Mouse (Mus musculus) liver, embryonic 13.5 days (tissue): ENCODE results near the gene Ust. TPM values are rescaled to one million over a fixed set of nuclear protein-coding genes. Genes with fewer than 3 reads are reported as not detected.
A peak's percentile ranks its signal among the peaks of the same experiment; 100 is the strongest.

ENCODE experiments used
- ATAC-seq: fragments of 200-750 bp; cut with Nextera tagmentation; 2 replicates; pipeline ENCODE4 v1.8.0; 2017; ENCODE audit warnings: low read depth, mild to moderate bottlenecking, moderate number of reproducible peaks, moderate library complexity
- DNase-seq: peaks from one replicate; pipeline ENCODE4 v3.0.0; 2022
- H3K27ac ChIP-seq: fragments of 300-500 bp; sonication (generic); 2 replicates; pipeline ENCODE4 v1.5.1; 2015; ENCODE audit warnings: moderate library complexity, mild to moderate bottlenecking, inconsistent platforms
- H3K27me3 ChIP-seq: fragments of 300-500 bp; sonication (generic); 2 replicates; pipeline ENCODE4 v1.6.1; 2015; ENCODE audit warnings: mild to moderate bottlenecking, inconsistent platforms
- H3K36me3 ChIP-seq: fragments of 300-500 bp; sonication (generic); 2 replicates; pipeline ENCODE4 v1.6.1; 2015; ENCODE audit warnings: mild to moderate bottlenecking, inconsistent platforms
- H3K4me1 ChIP-seq: fragments of 300-500 bp; sonication (generic); replicated peaks from 2 replicates; pipeline ENCODE4 v1.6.1; 2015; ENCODE audit warnings: inconsistent platforms
- H3K4me2 ChIP-seq: fragments of 300-500 bp; sonication (generic); 2 replicates; pipeline ENCODE4 v1.6.1; 2015; ENCODE audit warnings: inconsistent platforms, mild to moderate bottlenecking, moderate library complexity
- H3K4me3 ChIP-seq: fragments of 300-500 bp; sonication (generic); replicated peaks from 2 replicates; pipeline ENCODE4 v1.5.1; 2015; ENCODE audit warnings: mild to moderate bottlenecking, inconsistent platforms
- H3K9ac ChIP-seq: fragments of 300-500 bp; sonication (generic); 2 replicates; pipeline ENCODE4 v1.6.1; 2015; ENCODE audit warnings: mild to moderate bottlenecking, inconsistent platforms
- H3K9me3 ChIP-seq: fragments of 300-500 bp; sonication (generic); replicated peaks from 2 replicates; pipeline ENCODE4 v1.6.1; 2016; ENCODE audit warnings: inconsistent platforms
- WGBS: fragments of 180-500 bp; shearing (Covaris S2); methylation state at CpG from one replicate; pipeline ENCODE4 v1.1.7; 2015; ENCODE audit not compliant: insufficient replicate concordance; 5-methylcytosine and 5-hydroxymethylcytosine counted together
- polyA plus RNA-seq: library from polyadenylated mRNA; unstranded; fragments of >200 nt; fragmentation: Nextera tagmentation; extraction: Ambion mirVana; gene quantifications from 2 replicates; pipeline ENCODE4 v1.2.1, GENCODE M21; 2015

The Ust gene
- polyA plus RNA-seq, 1 experiment from 2014 or later = 0.51 TPM

DNA sequence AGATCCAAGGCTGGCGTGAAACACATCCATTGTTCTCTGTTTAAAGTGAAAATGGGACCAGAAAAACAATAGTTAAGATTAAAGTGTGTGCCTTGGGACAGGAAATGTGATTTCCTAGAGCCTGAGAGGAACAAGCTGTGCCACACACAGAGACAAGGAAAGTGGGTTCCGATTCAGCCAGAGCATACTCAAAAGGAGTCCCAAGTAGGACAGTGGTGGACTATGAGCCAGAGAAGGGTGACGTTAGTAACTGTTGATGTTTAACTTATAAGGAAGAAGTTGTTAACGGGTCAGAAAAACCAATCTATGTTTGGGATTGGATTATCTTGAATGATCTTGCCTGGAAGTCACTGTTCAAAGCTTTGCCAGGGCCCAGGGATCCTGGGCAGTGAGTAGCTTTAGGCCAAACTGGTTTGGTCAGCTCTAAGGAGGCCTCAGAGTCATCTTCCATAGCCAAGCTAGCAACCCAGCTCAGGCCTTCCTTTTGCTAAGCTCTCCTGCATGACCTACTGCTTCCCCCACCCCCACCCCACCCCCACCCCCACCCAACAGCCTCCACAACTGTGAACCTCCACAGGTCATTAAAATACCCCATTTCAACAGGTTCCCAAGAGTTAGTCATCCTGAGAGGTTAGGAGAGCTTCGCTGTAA is 329.2 kb downstream of the Ust start:
- no peaks in the 10 kb centered on the region for H3K27me3 ChIP-seq
- no peak for DNase-seq
- H3K9me3 ChIP-seq = no peaks in the 10 kb centered on the region
- H3K9ac ChIP-seq = no peak overlapping the region
- no peak overlapping the region for H3K4me3 ChIP-seq
- 58% methylated on average over 5 of the region's 5 CpGs for WGBS
- H3K4me2 ChIP-seq = no peak overlapping the region
- H3K4me1 ChIP-seq = no peaks in the 10 kb centered on the region
- no peak for ATAC-seq
- no peaks in the 10 kb centered on the region for H3K36me3 ChIP-seq
- no peak overlapping the region for H3K27ac ChIP-seq

DNA sequence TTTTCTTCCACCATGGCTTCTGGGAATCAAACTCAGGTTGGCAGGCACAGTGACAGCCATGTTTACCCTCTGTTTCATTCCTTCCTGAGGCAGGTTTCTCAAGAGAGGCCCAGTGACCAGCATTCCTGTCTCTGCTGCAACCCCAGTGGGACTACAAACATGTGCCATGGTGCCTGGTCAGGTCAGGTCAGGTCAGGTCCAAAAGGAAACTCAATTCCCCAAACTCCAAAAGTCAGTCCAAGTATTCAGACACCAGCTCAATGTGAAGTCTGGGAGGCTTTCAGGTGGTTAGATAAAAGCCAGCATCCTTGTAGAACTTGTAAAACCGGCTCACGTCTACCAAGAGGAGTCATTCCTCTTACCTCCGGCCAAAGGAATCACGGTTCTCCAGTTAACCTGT is 333.0 kb downstream of the Ust start:
- WGBS = 71% methylated on average over 4 of the region's 4 CpGs
- no peak overlapping the region for H3K9ac ChIP-seq

DNA sequence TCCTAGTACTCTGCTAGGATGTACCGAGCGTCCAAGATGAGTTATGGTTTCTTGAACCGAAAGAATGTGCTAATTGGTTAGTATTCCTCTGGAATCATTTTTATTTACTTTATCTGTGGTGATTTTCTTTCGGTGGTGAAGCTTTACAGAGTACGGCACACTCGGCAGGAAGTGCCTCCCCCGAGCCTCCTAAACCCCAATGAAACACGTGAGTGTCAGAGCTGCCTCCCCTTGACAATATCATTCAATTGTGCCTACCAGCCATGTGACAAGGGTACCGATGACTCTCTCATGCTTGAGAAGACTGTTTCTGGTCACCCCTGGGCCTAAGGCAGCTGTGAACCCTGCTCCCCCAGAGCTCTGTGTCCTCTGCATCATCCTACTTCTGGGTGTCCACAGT is 333.9 kb downstream of the Ust start:
- Histone ChIP-seq H3K27me3 (no peaks in the 10 kb centered on the region), H3K9me3 (no peaks in the 10 kb centered on the region), H3K9ac (no peak overlapping the region), H3K27ac (no peak overlapping the region), H3K4me3 (no peak overlapping the region), H3K4me1 (no peaks in the 10 kb centered on the region), H3K4me2 (no peak overlapping the region), H3K36me3 (no peaks in the 10 kb centered on the region)
- WGBS = 51% methylated on average over 9 of the region's 9 CpGs
- DNase-seq (no peak), ATAC-seq (no peak)

More for the DNA sequence above, 333.0 kb downstream of the Ust start:
- Histone ChIP-seq H3K4me2 (no peak overlapping the region), H3K4me3 (no peak overlapping the region), H3K4me1 (no peaks in the 10 kb centered on the region), H3K27me3 (no peaks in the 10 kb centered on the region), H3K9me3 (no peaks in the 10 kb centered on the region), H3K36me3 (no peaks in the 10 kb centered on the region), H3K27ac (no peak overlapping the region)
- ATAC-seq (no peak), DNase-seq (no peak)

GRCm38 (mm10) chr10:8183171-8183570 is 335.5 kb downstream of the Ust start:
- no peaks in the 10 kb centered on the region for H3K36me3 ChIP-seq
- DNase-seq = no peak
- no peaks in the 10 kb centered on the region for H3K4me1 ChIP-seq
- H3K9ac ChIP-seq = no peak overlapping the region
- no peak for ATAC-seq
- no peaks in the 10 kb centered on the region for H3K27me3 ChIP-seq
- H3K9me3 ChIP-seq = no peaks in the 10 kb centered on the region
- H3K4me3 ChIP-seq = no peak overlapping the region
- WGBS = 72% methylated on average over 7 of the region's 7 CpGs
- no peak overlapping the region for H3K27ac ChIP-seq
- H3K4me2 ChIP-seq = no peak overlapping the region

GRCm38 (mm10) chr10:8181596-8182185 is 336.9 kb downstream of the Ust start:
- Histone ChIP-seq H3K4me1 (0 out of 2 replicates have a peak, but pooled peaks cover 3% of the 10 kb centered on the region), H3K4me2 (no peak overlapping the region), H3K36me3 (no peaks in the 10 kb centered on the region), H3K27ac (no peak overlapping the region), H3K27me3 (no peaks in the 10 kb centered on the region), H3K9me3 (no peaks in the 10 kb centered on the region), H3K4me3 (no peak overlapping the region), H3K9ac (no peak overlapping the region)
- ATAC-seq (no peak), DNase-seq (no peak)
- 49% methylated on average over 4 of the region's 4 CpGs for WGBS

GRCm38 (mm10) chr10:8177618-8178017 is 341.0 kb downstream of the Ust start:
- no peak for ATAC-seq
- H3K36me3 ChIP-seq = no peaks in the 10 kb centered on the region
- WGBS = 54% methylated on average over 5 of the region's 5 CpGs

DNA sequence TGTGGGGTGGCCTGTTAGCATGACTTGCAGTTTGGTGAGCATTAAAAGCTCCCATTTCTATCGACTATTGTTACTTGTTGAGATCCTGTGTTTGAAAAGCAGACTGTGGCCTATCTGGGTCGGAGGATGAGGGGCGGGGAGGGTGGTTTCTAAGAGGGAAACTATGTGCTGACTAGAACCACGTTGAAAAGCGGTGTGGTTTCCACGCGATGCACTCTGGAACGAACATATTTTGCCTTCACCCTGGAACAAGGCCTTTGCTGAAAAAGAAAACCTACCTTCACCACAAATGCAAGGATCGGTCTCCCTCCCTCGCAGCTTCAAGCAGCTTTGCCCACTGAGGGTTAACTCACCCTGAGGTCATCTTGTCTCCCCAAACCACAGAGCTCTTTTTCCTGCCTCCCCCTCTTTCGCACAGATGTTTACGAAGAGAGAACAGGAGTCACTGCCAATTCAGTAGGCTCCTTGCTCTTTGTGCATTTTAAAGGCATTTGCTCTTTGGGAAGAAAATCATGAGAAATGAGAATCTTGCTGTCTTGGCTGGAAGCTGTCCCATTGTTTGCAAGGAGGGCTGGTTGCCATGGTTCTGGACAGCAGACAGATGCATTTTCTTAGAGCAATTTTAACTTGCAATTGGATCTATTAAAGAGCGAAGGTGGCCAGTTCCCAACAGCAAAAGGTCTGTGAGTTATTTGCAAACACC is 342.1 kb downstream of the Ust start:
- Histone ChIP-seq H3K4me1 (0 out of 2 replicates have a peak, but pooled peaks cover 6% of the 10 kb centered on the region), H3K9ac (no peak overlapping the region), H3K27me3 (no peaks in the 10 kb centered on the region), H3K27ac (peak overlapping the region; percentile 21; the same call in 1 of the 2 replicates), H3K4me3 (no peak overlapping the region), H3K36me3 (no peaks in the 10 kb centered on the region), H3K4me2 (no peak overlapping the region), H3K9me3 (no peaks in the 10 kb centered on the region)
- 42% methylated on average over 13 of the region's 13 CpGs for WGBS
- ATAC-seq (no peak), DNase-seq (no peak)

More at GRCm38 (mm10) chr10:8177618-8178017, 341.0 kb downstream of the Ust start:
- Histone ChIP-seq H3K27ac (no peak overlapping the region), H3K4me1 (0 out of 2 replicates have a peak, but pooled peaks cover 6% of the 10 kb centered on the region), H3K9me3 (no peaks in the 10 kb centered on the region), H3K4me2 (no peak overlapping the region), H3K9ac (no peak overlapping the region), H3K27me3 (no peaks in the 10 kb centered on the region), H3K4me3 (no peak overlapping the region)
- DNase-seq = no peak

DNA sequence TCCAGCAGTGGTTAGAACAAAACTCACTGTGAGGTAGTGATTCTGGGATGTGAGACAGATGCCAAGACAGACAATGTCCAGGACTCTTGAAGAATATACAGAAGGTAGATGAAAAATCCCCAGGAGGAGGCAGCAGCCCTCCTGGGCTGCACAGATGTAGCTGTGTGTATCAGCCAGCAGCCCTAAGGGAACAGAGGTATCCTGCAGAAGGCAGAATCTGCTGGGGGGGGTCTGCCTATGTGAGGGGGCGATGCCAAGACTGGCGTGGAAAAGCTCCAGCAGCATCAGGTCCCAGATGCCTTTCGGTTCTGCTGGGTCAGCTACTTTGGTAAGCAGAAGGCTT is 342.6 kb downstream of the Ust start:
- Histone ChIP-seq H3K4me3 (no peak overlapping the region), H3K36me3 (no peaks in the 10 kb centered on the region), H3K4me1 (0 out of 2 replicates have a peak, but pooled peaks cover 6% of the 10 kb centered on the region), H3K9ac (no peak overlapping the region), H3K27me3 (no peaks in the 10 kb centered on the region), H3K9me3 (no peaks in the 10 kb centered on the region), H3K4me2 (no peak overlapping the region), H3K27ac (no peak overlapping the region)
- WGBS = 76% methylated on average over 3 of the region's 3 CpGs
- ATAC-seq = no peak
- no peak for DNase-seq

DNA sequence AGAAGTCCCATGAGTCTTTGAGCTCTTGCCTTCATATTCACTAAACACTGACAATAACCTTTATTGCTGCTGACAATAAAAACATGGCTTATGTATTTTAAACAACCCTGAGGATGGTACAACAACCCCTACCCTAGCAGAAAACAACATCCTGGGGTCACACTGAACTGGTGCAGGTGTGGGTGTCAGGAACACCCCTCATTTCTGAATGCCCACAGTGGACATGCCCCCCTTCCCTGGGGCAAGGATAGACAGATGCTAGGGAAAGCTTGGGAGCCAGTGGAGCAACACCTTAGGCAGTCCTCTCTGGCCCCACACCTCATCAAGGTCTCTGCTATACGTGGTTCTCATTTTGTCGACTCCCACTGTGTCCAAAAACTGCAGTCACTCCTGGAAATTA is 343.9 kb downstream of the Ust start:
- WGBS = 76% methylated on average over 2 of the region's 2 CpGs
- 0 out of 2 replicates have a peak, but pooled peaks cover 6% of the 10 kb centered on the region for H3K4me1 ChIP-seq
- no peak for DNase-seq

DNA sequence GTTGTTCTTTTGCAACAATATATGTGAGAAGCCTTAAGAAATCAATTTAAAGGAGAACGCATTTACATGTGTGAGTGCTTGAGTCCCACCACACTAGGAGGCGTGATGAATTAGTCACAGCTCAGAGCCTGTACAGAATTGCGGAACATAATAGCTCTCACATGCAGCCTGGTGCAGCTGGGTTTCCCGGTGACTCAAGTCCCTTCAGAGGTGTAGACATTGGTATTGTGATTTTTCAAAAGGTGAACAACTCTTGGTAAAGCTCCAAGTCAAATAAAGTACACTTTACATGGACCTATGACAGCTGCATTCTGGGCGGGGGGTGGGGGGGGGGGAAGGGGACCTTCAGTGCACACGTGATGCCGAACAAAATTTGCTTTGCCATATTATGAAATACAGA is 344.4 kb downstream of the Ust start:
- Histone ChIP-seq H3K4me2 (no peak overlapping the region), H3K4me3 (no peak overlapping the region), H3K9me3 (0 out of 2 replicates have a peak, but pooled peaks cover 2% of the 10 kb centered on the region), H3K27me3 (no peaks in the 10 kb centered on the region), H3K27ac (no peak overlapping the region), H3K4me1 (0 out of 2 replicates have a peak, but pooled peaks cover 6% of the 10 kb centered on the region), H3K36me3 (no peaks in the 10 kb centered on the region), H3K9ac (no peak overlapping the region)
- DNase-seq (no peak), ATAC-seq (no peak)
- WGBS = 69% methylated on average over 7 of the region's 7 CpGs

More for the DNA sequence above, 343.9 kb downstream of the Ust start:
- Histone ChIP-seq H3K4me3 (no peak overlapping the region), H3K4me2 (no peak overlapping the region), H3K9ac (no peak overlapping the region), H3K36me3 (no peaks in the 10 kb centered on the region), H3K27me3 (no peaks in the 10 kb centered on the region), H3K9me3 (0 out of 2 replicates have a peak, but pooled peaks cover under 1% of the 10 kb centered on the region), H3K27ac (no peak overlapping the region)
- no peak for ATAC-seq

- Histone ChIP-seq H3K9ac (no peak overlapping the region), H3K36me3 (no peaks in the 10 kb centered on the region), H3K4me3 (no peak overlapping the region), H3K4me1 (0 out of 2 replicates have a peak, but pooled peaks cover 6% of the 10 kb centered on the region), H3K9me3 (peaks cover 2% of the 10 kb centered on the region), H3K4me2 (no peak overlapping the region), H3K27me3 (no peaks in the 10 kb centered on the region), H3K27ac (no peak overlapping the region)
- DNase-seq (no peak), ATAC-seq (no peak)
- 66% methylated on average over 3 of the region's 3 CpGs for WGBS
These were observed 345.6 kb downstream of the Ust start for GRCm38 (mm10) chr10:8173032-8173431.
